Comparison of ENCODE assay signal across 23 mouse cellular contexts in genomic region chr6:118347291-118347690, GRCm38 (mm10).
"Had no signal": no experiment of that assay in that cellular context is flagged by ENCODE, and none has a peak within 500 bp of the region (broad histone marks: within the 10 kb centered on the region; RNA-seq: fewer than 3 reads in every experiment).

No protein-coding gene starts in this region.

- H3K4me3 ChIP-seq: embryonic facial prominence, embryonic 10.5 days; embryonic facial prominence, embryonic 12.5 days; embryonic facial prominence, embryonic 13.5 days; embryonic facial prominence, embryonic 15.5 days; erythroblast, embryonic 14.5 days; forebrain, embryonic 10.5 days; forebrain, embryonic 12.5 days; forebrain, embryonic 13.5 days; forebrain, embryonic 15.5 days; gastrocnemius, adult 2 months had no signal

- DNase-seq: cerebellum, adult 2 months; cerebellum, adult 8-10 months; cerebellum, adult 9-10 months; cerebellum, adult 9-11 months; cerebellum, postnatal 25 days; cerebellum, postnatal 36 days; embryo, embryonic 11 days; gastrocnemius, adult 2 months; gastrocnemius, postnatal 10 days; gastrocnemius, postnatal 14 days; gastrocnemius, postnatal 25 days; gastrocnemius, postnatal 36 days; heart, adult 18-20 months had no signal

- H3K9me3 ChIP-seq: embryonic facial prominence, embryonic 10.5 days; embryonic facial prominence, embryonic 12.5 days; embryonic facial prominence, embryonic 13.5 days; embryonic facial prominence, embryonic 15.5 days; forebrain, embryonic 10.5 days; forebrain, embryonic 12.5 days; forebrain, embryonic 13.5 days; forebrain, embryonic 15.5 days had no signal

- H3K27ac ChIP-seq: embryonic facial prominence, embryonic 10.5 days; embryonic facial prominence, embryonic 12.5 days; embryonic facial prominence, embryonic 13.5 days; embryonic facial prominence, embryonic 15.5 days; forebrain, embryonic 10.5 days; forebrain, embryonic 12.5 days; forebrain, embryonic 13.5 days; forebrain, embryonic 15.5 days; gastrocnemius, adult 2 months had no signal

- H3K4me1 ChIP-seq: embryonic facial prominence, embryonic 10.5 days; embryonic facial prominence, embryonic 15.5 days; forebrain, embryonic 10.5 days; forebrain, embryonic 12.5 days; forebrain, embryonic 13.5 days; forebrain, embryonic 15.5 days had no signal

- H3K36me3 ChIP-seq: embryonic facial prominence, embryonic 10.5 days; embryonic facial prominence, embryonic 12.5 days; embryonic facial prominence, embryonic 13.5 days; embryonic facial prominence, embryonic 15.5 days; forebrain, embryonic 10.5 days; forebrain, embryonic 12.5 days; forebrain, embryonic 15.5 days had no signal

- H3K27me3 ChIP-seq: embryonic facial prominence, embryonic 12.5 days; embryonic facial prominence, embryonic 15.5 days; forebrain, embryonic 12.5 days; forebrain, embryonic 13.5 days; forebrain, embryonic 15.5 days had no signal

- H3K9ac ChIP-seq: embryonic facial prominence, embryonic 12.5 days; embryonic facial prominence, embryonic 13.5 days; embryonic facial prominence, embryonic 15.5 days; forebrain, embryonic 12.5 days; forebrain, embryonic 13.5 days; forebrain, embryonic 15.5 days; forebrain, postnatal 0 days had no signal
